Mouse (Mus musculus): ENCODE results near the gene Pcyt1b.

- TF ChIP-seq POLR2A (IDR thresholded peaks at IDR 0.05; ENCODE audit: insufficient read length, low read depth) (no peak), REST (IDR thresholded peaks at IDR 0.05; ENCODE audit: insufficient read depth, insufficient read length) (no peak), E2F4 (IDR thresholded peaks at IDR 0.05; ENCODE audit: insufficient read depth) (no peak), MYOG (IDR thresholded peaks at IDR 0.05; ENCODE audit: control insufficient read depth in 1 of 3, insufficient read depth in 1 of 3, insufficient read length in 2 of 3, low read depth in 2 of 3) (no peak), MAX (IDR thresholded peaks at IDR 0.05; ENCODE audit: low read depth) (no peak), TCF12 (IDR thresholded peaks at IDR 0.05; ENCODE audit: insufficient read depth, poor library complexity, severe bottlenecking) (no peak), MYOD1 (IDR thresholded peaks at IDR 0.05; ENCODE audit: control insufficient read depth in 1 of 3, insufficient read length in 2 of 3, low read depth in 2 of 3) (no peak)
These were observed 100.7 kb downstream of the Pcyt1b start for GRCm38 (mm10) chrX:93755210-93755842.
